Mouse (Mus musculus): Measurements from ENCODE around the gene Tmem184b. TPM values are rescaled to one million over a fixed set of nuclear protein-coding genes. Genes with fewer than 3 reads are reported as not detected.

Tmem184b gene
- total and polyA plus RNA-seq, 3 experiments = 7.1 to 42.7 (median 21.1) TPM

DNA sequence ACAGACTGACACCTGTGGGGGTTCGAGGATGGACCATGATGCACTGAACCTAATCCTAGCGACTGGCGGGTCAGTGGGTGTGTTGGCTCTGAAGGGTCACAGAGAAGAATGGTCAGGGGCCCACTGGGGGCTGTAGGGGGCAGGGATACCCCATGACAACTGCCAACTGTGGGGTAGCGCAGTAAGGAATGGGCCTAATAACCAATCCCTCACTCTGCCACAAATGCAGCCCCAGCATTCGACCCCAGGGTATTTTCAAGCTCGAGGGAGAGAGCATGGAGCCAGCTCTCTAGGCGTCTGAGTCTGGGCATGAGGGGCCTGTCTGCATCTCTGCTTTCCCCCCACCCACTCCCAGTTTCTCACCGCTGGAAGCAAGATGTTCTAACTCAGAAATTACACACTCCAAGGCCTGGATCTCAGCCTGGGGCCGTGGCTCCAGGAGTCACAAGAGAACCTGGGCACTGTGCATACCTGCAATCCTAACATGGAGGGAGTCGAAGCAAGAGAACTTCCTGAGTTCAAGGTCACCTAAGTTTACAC is 27.2 kb upstream of the Tmem184b start (continued):
- TF ChIP-seq BHLHE40 (IDR thresholded peaks at IDR 0.05; ENCODE audit: low read depth, low read length) (no peak), CTCF (conservative IDR thresholded peaks at IDR 0.05 in 1 of 2, IDR thresholded peaks at IDR 0.05 in 1 of 2; ENCODE audit: low read depth in 2 of 2, low read length in 2 of 2) (no peak), NELFE (IDR thresholded peaks at IDR 0.05; ENCODE audit: low read depth, low read length) (no peak), MEF2A (IDR thresholded peaks at IDR 0.05; ENCODE audit: borderline replicate concordance, low read depth, low read length) (no peak)

GRCm38 (mm10) chr15:79429994-79430393 is 26.6 kb upstream of the Tmem184b start:
- peaks cover 0 to 4% of the 10 kb centered on the region in 2 experiments; a peak in 1 of 4 replicates for H3K4me1 ChIP-seq (ENCODE audit: control insufficient read depth in 1 of 2, insufficient read depth in 2 of 2)
- TF ChIP-seq USF1 (IDR thresholded peaks at IDR 0.05; ENCODE audit: low read depth, low read length) (no peak), ZKSCAN1 (IDR thresholded peaks at IDR 0.05; ENCODE audit: borderline replicate concordance, low read depth, low read length) (no peak), ZC3H11A (IDR thresholded peaks at IDR 0.05; ENCODE audit: low read depth, low read length) (no peak), POLR2A (IDR thresholded peaks at IDR 0.05; ENCODE audit: low read depth, low read length) (no peak), NELFE (IDR thresholded peaks at IDR 0.05; ENCODE audit: low read depth, low read length) (no peak), ELF1 (IDR thresholded peaks at IDR 0.05; ENCODE audit: low read depth, low read length) (no peak), USF2 (conservative IDR thresholded peaks at IDR 0.05; ENCODE audit: low read depth, low read length) (no peak)
- H3K9ac ChIP-seq (ENCODE audit: insufficient read depth, low read depth) = no peak overlapping the region
- H3K4me3 ChIP-seq (replicated peaks in 1 of 3; ENCODE audit: low read depth in 2 of 3, low read length in 2 of 3, poor library complexity in 1 of 3) = no peak overlapping the region
- no peak overlapping the region for H3K4me2 ChIP-seq (ENCODE audit: insufficient read depth, low read depth, poor library complexity, severe bottlenecking)
- peaks cover 4% of the 10 kb centered on the region for H3K9me3 ChIP-seq (replicated peaks; ENCODE audit: low read length)
- dilution Hi-C loops (cut with MboI; ENCODE audit: extremely low pct_ligation_motif_present, extremely low pct_unique_long_range_greater_than_20kb, low sequenced_read_pairs) = no loop called here
- no peaks in the 10 kb centered on the region for H3K27me3 ChIP-seq (replicated peaks)
- no peak for DNase-seq (ENCODE audit: extremely low read depth)
- H3K36me3 ChIP-seq (replicated peaks in 1 of 2; ENCODE audit: control insufficient read depth in 1 of 2, insufficient read depth in 1 of 2, low read length in 1 of 2) = peaks cover 40 to 72% of the 10 kb centered on the region in 2 experiments
- H3K27ac ChIP-seq (ENCODE audit: insufficient read depth, low read depth) = no peak overlapping the region
- in situ Hi-C loops (cut with MboI; ENCODE audit: low pct_ligation_motif_present, low pct_unique_long_range_greater_than_20kb, low sequenced_read_pairs) = no loop called here
- no peaks in the 10 kb centered on the region for H3K79me2 ChIP-seq (replicated peaks; ENCODE audit: control insufficient read depth, extremely low read depth, insufficient read depth, poor library complexity, severe bottlenecking)

- no peak for DNase-seq (ENCODE audit: extremely low read depth)
- H3K4me3 ChIP-seq (replicated peaks in 1 of 3; ENCODE audit: low read depth in 2 of 3, low read length in 2 of 3, poor library complexity in 1 of 3) = no peak overlapping the region
- H3K9me3 ChIP-seq (replicated peaks; ENCODE audit: low read length) = peaks cover 4% of the 10 kb centered on the region
- TF ChIP-seq MAFK (IDR thresholded peaks at IDR 0.05; ENCODE audit: insufficient replicate concordance, low read length) = no peak
- no peak for TF ChIP-seq MYC (IDR thresholded peaks at IDR 0.05; ENCODE audit: low read depth, low read length)
- TF ChIP-seq USF1 (IDR thresholded peaks at IDR 0.05; ENCODE audit: low read depth, low read length) = no peak
- TF ChIP-seq JUND (conservative IDR thresholded peaks at IDR 0.05; ENCODE audit: low read depth, low read length) = no peak
- no peak for TF ChIP-seq PAX5 (IDR thresholded peaks at IDR 0.05; ENCODE audit: low read length)
- TF ChIP-seq GABPA (IDR thresholded peaks at IDR 0.05; ENCODE audit: insufficient replicate concordance, low read depth, low read length) = no peak
- TF ChIP-seq RAD21 (IDR thresholded peaks at IDR 0.05; ENCODE audit: low read depth, low read length) = no peak
- no peak for TF ChIP-seq HCFC1 (IDR thresholded peaks at IDR 0.05; ENCODE audit: low read depth, low read length)
- TF ChIP-seq ZC3H11A (IDR thresholded peaks at IDR 0.05; ENCODE audit: low read depth, low read length) = no peak
- no peak for TF ChIP-seq CTCF (conservative IDR thresholded peaks at IDR 0.05 in 1 of 2, IDR thresholded peaks at IDR 0.05 in 1 of 2; ENCODE audit: low read depth in 2 of 2, low read length in 2 of 2)
- no peak for TF ChIP-seq ZMIZ1 (IDR thresholded peaks at IDR 0.05; ENCODE audit: low read depth, low read length)
- TF ChIP-seq POLR2AphosphoS2 (IDR thresholded peaks at IDR 0.05; ENCODE audit: low read depth, low read length) = no peak
- no peak for TF ChIP-seq MEF2A (IDR thresholded peaks at IDR 0.05; ENCODE audit: borderline replicate concordance, low read depth, low read length)
- TF ChIP-seq RCOR1 (conservative IDR thresholded peaks at IDR 0.05; ENCODE audit: low read depth, low read length) = no peak
- no peak for TF ChIP-seq CHD1 (IDR thresholded peaks at IDR 0.05; ENCODE audit: low read depth, low read length)
- TF ChIP-seq E2F4 (IDR thresholded peaks at IDR 0.05; ENCODE audit: insufficient replicate concordance, low read depth, low read length) = no peak
- no peak for TF ChIP-seq KAT2A (IDR thresholded peaks at IDR 0.05; ENCODE audit: insufficient replicate concordance, low read length)
- H3K36me3 ChIP-seq (replicated peaks in 1 of 2; ENCODE audit: control insufficient read depth in 1 of 2, insufficient read depth in 1 of 2, low read length in 1 of 2) = peaks cover 44 to 73% of the 10 kb centered on the region in 2 experiments
- H3K9ac ChIP-seq (ENCODE audit: insufficient read depth, low read depth) = no peak overlapping the region
- H3K27me3 ChIP-seq (replicated peaks) = no peaks in the 10 kb centered on the region
- no peak overlapping the region for H3K27ac ChIP-seq (ENCODE audit: insufficient read depth, low read depth)
- no peak overlapping the region for H3K4me2 ChIP-seq (ENCODE audit: insufficient read depth, low read depth, poor library complexity, severe bottlenecking)
- peaks cover 0 to 4% of the 10 kb centered on the region in 2 experiments; a peak in 1 of 4 replicates for H3K4me1 ChIP-seq (ENCODE audit: control insufficient read depth in 1 of 2, insufficient read depth in 2 of 2)
- H3K79me2 ChIP-seq (replicated peaks; ENCODE audit: control insufficient read depth, extremely low read depth, insufficient read depth, poor library complexity, severe bottlenecking) = no peaks in the 10 kb centered on the region
- in situ Hi-C loops (cut with MboI; ENCODE audit: low pct_ligation_motif_present, low pct_unique_long_range_greater_than_20kb, low sequenced_read_pairs) (no loop called here), dilution Hi-C loops (cut with MboI; ENCODE audit: extremely low pct_ligation_motif_present, extremely low pct_unique_long_range_greater_than_20kb, low sequenced_read_pairs) (no loop called here)
Measured at GRCm38 (mm10) chr15:79429527-79429926, 26.2 kb upstream of the Tmem184b start.
